Mouse (Mus musculus): ENCODE data around the gene Cspg4.
"Not testable (repeated sequence)": the region's sequence is repeated elsewhere in the genome, so short reads cannot be mapped to it uniquely, and the experiment has no call there.

The Cspg4 gene

GRCm38 (mm10) chr9:56893313-56893712 is 28.5 kb downstream of the Cspg4 start:
- DNase-seq = no peak

DNA sequence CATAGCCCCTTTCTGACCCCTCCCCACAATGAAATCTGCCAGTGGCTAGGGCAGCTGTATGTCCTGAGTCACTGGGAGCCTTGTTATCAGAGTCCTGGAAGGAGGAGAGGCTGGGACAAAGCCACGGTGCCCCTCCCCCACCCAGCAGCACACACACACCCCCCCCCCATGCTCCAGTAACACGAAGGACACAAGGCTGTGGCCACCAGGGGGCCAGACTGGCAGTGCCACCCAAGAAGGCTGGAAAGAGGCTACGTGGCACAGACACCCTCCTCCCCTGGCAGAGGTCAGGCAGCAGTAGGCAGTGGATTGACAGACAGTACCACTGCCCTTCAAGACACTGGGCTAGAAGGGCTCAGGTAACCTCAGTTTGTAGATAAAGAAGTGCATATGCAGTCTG is 29.2 kb downstream of the Cspg4 start:
- peak; percentile 52 to 66 for DNase-seq

- DNase-seq = no peak
Observed at GRCm38 (mm10) chr9:56896779-56897178, 31.9 kb downstream of the Cspg4 start.

DNA sequence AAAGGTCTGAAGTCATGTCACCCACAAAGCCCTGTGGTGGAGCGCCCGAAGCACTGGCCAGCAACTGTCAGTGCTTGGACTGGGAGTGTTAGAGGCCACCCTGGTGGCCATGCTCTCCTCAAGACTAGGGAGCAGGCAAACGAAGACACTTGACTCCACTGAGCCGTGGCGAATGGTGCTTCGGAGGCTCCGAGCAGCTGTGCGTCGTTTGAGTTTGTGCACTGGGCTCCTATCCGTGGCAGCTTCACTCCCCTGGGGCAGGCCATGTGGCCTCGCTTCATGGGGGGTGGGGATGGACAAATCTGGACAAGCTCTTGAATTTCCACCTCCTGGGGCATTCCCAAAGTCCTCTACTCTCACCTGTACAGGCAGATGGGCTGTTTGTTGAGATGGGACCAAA is 34.6 kb downstream of the Cspg4 start:
- no peak for DNase-seq

DNA sequence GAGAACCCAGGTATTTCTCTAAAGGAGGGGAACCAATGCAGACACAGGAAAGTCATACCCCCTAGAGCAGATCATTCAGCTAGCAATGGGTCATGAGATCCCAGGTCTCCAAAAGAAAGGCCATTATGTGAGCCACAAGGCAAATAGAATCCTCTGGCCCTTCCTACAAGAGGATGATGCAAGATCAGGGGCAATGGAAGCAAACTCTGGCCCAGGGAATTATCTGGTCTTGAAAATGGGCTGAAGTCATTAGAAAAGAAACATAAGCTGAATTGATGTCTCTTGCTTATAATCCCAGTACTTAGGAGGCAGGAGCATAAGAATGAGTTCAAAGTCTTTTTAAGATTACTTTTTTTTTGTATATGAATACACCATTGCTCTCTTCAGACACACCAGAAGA is 35.2 kb downstream of the Cspg4 start:
- DNase-seq = no peak

- DNase-seq = peak; percentile 18 to 66
Observed at GRCm38 (mm10) chr9:56900571-56900970, 35.7 kb downstream of the Cspg4 start.

DNA sequence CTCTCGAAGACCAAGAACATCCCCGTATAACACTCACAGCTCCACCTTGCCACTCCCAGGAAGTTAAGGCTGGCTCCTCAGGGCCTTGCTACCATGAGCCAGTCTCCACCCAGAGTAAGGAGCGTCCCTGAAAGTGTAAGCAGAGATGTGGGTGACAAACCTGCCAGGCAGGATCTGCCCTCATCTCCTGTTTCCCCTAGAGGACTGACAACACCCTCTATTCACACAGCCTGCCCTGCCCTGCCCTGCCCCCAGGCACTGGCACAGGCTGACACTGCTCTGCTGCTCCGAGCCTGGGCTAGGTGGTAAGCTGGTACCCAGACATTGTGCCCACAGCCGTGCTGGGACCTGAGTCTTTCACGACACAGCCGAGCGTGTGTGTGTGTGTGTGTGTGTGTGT is 36.4 kb downstream of the Cspg4 start:
- DNase-seq = no peak

DNA sequence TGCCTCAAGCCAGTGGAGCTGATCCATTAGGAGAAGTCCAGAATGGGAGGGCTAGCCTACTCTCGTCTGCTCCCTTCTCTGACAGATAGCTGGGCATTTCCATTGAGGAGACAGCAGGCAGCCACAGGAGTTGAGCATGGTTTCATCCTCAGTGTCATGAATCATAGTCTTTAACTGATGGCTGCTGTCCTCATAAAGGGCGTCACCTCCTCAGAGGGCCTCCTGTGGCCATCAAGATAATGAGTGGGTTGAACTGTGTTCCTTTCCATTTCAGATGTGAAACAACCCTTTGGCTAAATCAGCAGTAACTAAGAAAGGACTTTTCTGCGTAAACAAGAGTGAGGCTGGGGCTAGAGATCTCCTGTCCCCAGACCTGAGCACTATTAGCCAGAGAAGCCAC is 38.8 kb downstream of the Cspg4 start:
- no peak for DNase-seq

GRCm38 (mm10) chr9:56907549-56907948 is 42.7 kb downstream of the Cspg4 start:
- no peak for DNase-seq

DNA sequence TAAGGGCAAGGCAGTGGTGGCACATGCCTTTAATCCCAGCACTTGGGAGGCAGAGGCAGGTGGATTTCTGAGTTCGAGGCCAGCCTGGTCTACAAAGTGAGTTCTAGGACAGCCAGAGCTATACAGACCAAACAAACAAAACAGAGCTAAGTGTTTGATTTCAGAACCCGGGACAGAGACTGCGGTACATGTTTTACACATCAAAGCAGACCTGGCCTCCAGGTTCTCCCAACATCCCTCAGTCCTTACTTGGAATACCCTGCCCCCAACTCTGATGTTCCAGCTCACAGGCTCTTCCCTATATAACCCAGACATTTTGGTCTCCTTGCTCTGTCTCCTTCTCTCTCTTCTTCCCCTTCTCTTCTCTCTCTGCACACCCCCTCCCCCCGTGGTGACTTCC is 45.2 kb downstream of the Cspg4 start:
- DNase-seq = not testable (repeated sequence)

DNA sequence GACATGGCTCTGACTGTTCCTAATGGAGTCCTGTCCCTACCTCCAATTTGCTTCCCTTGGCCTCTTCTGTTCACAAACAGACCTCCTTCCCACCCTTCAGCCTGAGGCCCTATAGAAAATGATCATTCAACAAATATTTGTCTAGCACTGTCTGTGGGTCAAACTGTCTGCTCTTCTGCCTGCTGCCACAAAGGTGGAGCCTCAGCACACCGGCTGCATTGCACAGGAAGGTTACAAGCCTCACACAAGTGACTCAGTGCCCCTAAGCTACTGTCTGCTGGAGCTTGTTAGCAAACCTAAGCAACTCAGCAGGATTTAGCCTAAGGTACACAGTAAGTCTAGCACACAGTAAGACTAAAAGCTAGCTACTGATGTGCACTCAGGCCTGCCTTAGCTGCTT is 46.2 kb downstream of the Cspg4 start:
- no peak for DNase-seq

DNA sequence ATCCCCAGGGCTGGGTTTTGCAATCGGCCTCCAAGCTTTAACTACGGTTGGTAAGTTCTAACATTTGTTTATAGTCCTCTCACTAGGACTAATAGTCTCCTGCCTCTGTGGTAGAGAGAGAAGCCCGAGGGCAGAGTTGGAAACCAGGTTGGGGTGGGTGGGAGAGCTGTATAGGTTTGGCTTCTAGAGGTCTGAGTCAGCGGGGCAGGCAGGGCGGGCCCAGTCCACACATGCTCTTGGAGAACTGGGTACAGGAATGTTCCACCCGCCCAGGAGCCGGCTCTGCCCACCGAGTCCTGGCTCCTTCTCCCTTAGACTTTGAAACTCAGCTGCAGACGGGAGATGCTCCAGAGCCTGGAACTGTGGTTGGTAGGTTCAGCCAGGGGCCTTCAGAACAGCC is 49.2 kb downstream of the Cspg4 start:
- DNase-seq = no peak

GRCm38 (mm10) chr9:56915116-56915515 is 50.3 kb downstream of the Cspg4 start:
- DNase-seq = no peak

DNA sequence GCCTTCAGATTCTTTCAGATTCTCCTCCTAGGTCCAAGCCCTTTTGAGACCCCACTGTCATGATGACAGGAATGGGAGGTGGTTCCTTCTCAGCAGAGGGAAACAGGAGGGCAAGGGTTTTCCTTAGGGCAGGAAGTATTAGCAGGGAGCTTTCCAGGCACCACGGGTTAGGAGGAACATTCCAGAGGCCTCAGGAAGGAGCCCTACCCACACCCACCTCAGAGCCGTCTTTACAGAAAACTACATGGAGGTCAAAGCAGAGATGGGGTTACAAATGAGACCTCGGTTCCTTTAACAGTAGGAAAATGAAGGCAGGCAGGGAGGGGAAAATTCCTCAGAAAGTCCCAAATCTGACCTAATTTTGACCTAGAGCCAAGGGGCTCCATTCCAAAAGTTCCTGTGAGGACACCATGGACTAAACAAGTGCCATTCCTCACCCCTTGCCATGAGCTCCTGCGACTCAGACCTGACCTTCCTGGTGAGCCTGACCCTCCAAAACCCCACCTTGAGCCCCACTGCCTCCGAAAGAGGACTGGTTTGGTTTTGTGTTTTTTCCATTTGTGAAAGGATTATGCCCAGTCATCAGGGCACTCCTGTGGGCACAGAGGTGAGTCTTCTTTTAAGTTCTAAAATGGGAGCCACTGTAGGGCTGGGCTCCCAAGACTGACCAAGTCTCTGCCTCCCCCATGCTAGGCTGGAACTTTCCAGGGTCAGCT is 51.0 kb downstream of the Cspg4 start:
- peak in 1 of 2 experiments; percentile 42 for DNase-seq

GRCm38 (mm10) chr9:56917131-56917530 is 52.3 kb downstream of the Cspg4 start:
- DNase-seq = no peak

DNA sequence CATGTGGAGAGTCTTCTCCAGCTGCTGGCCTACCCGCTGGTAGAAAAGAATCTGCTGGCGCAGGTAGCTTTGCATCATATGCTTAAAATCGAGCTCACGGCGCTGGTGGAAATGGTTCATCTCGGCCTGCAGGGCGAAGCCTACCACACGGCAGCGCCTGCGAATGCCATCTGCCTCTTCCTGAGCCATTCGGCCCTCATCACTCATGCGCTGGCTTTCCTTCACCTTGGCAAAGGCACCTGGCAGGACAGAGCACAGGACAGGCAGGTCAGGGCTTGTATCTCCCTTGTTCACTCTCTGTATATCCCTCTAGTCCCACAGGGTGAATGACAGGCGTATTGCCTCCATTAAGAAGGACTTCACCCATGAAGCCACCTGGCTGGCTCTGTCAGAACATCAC is 53.6 kb downstream of the Cspg4 start:
- DNase-seq = no peak

DNA sequence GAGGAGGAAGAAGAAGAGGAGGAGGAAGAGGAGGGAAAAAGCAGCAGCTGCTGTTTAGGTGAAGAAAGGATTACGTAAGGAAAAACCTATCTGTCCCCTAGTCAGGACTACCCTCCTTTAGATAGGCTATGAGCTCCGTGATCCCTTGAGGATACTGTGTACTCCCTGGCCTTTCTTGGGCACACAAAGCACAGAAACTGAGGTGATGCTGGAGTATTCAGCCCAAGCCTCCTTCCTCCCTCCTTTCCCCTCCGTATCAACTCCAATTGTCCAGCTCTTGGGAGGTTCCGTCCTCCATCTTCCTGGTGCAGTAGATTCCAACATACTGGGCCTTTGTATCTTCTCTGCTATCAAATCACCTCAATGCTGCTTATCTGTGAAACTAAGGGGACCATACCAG is 57.9 kb downstream of the Cspg4 start:
- no peak for DNase-seq

GRCm38 (mm10) chr9:56923841-56924650 is 59.2 kb downstream of the Cspg4 start:
- no peak for DNase-seq

DNA sequence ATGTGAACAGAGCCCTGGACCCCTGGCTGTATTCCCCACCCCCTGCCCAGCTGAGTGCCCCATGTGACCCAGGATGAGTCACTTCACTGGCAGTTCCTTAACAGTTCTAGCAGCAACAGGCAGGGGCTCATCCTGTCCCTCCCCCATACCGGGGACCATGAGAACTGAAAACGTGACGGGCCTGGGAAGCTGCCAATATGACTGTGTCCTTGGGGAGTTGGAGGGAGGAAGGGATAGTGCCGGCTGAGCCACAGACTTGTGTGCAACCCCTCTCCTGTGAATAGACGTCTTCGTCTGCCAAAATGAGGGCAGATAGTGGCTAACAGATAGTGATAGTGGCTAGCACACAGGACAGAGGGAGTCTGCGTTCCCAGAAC is 59.8 kb downstream of the Cspg4 start:
- peak; percentile 91 to 92 for DNase-seq

GRCm38 (mm10) chr9:56925291-56926024 is 60.6 kb downstream of the Cspg4 start:
- DNase-seq = no peak

DNA sequence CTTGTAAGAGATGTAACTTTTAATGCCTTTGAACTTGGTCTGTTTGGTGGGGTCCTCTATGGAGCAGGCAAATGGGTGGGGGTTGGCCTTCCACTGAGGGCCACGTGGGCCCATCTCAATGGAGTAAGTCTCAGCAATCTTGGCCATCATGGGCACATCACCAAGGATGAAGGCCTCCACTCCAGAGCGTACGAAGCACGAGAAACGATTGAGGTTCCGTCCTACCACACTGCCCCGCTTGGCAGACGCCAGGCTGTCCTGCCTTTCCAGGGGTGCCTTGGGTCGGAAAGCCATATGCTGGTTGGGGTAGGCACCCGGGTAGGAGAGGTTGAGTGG is 61.2 kb downstream of the Cspg4 start:
- no peak for DNase-seq

DNA sequence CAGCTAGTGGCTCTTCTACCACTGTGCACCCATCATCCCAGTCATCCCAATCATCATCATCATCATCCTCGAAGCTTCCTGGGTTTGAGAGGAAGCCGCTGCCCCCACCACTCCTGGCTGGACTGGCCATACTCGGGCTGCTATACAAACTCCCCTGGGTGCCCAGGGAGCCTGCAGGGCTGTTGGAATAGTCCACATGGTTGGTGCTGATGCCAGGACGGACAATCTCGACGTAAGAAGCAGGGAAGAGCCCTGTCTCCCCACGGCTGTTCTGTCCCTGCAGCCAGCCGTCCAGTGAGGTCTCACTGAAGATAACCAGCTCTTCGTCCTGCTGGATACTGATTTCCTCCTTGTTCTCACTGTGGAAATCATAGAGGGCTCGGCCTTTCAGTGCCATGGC is 61.6 kb downstream of the Cspg4 start:
- no peak for DNase-seq

- DNase-seq = peak; percentile 64 to 79
Observed at GRCm38 (mm10) chr9:56927191-56928012, 62.6 kb downstream of the Cspg4 start.
